Mouse (Mus musculus) neural tube, embryonic 13.5 days (tissue): ENCODE results near the gene Cenpx. TPM values are rescaled to one million over a fixed set of nuclear protein-coding genes. Genes with fewer than 3 reads are reported as not detected.
A peak's percentile ranks its signal among the peaks of the same experiment; 100 is the strongest.

Experiments used
- ATAC-seq: fragments of 200-750 bp; cut with Nextera tagmentation; 2 replicates; pipeline ENCODE4 v1.8.0; 2017; ENCODE audit warnings: low read depth, mild to moderate bottlenecking, moderate TSS enrichment, moderate library complexity
- H3K27ac ChIP-seq: fragments of 300-500 bp; sonication (generic); replicated peaks from 2 replicates; pipeline ENCODE4 v1.5.1; 2015; ENCODE audit warnings: moderate library complexity, mild to moderate bottlenecking, inconsistent platforms
- H3K27me3 ChIP-seq: fragments of 300-500 bp; sonication (generic); 2 replicates; pipeline ENCODE4 v1.6.1; 2015; ENCODE audit warnings: mild to moderate bottlenecking, inconsistent platforms
- H3K36me3 ChIP-seq: fragments of 300-500 bp; sonication (generic); 2 replicates; pipeline ENCODE4 v1.6.1; 2015; ENCODE audit warnings: mild to moderate bottlenecking, inconsistent platforms
- H3K4me1 ChIP-seq: fragments of 300-500 bp; sonication (generic); replicated peaks from 2 replicates; pipeline ENCODE4 v1.6.1; 2015; ENCODE audit warnings: inconsistent platforms
- H3K4me2 ChIP-seq: fragments of 300-500 bp; sonication (generic); 2 replicates; pipeline ENCODE4 v1.6.1; 2015; ENCODE audit warnings: inconsistent platforms, mild to moderate bottlenecking, moderate library complexity
- H3K4me3 ChIP-seq: fragments of 300-500 bp; sonication (generic); 2 replicates; pipeline ENCODE4 v1.5.1; 2015; ENCODE audit warnings: mild to moderate bottlenecking, inconsistent platforms
- H3K9ac ChIP-seq: fragments of 300-500 bp; sonication (generic); 2 replicates; pipeline ENCODE4 v1.6.1; 2015; ENCODE audit warnings: moderate library complexity, mild to moderate bottlenecking, inconsistent platforms
- H3K9me3 ChIP-seq: fragments of 300-500 bp; sonication (generic); 2 replicates; pipeline ENCODE4 v1.6.1; 2016; ENCODE audit warnings: inconsistent platforms
- WGBS: fragments of 180-500 bp; shearing (Covaris S2); methylation state at CpG from one replicate; pipeline ENCODE4 v1.1.7; 2015; 5-methylcytosine and 5-hydroxymethylcytosine counted together
- polyA plus RNA-seq: library from polyadenylated mRNA; unstranded; fragments of >200 nt; fragmentation: Nextera tagmentation; extraction: Ambion mirVana; gene quantifications from 2 replicates; pipeline ENCODE4 v1.2.1, GENCODE M21; 2015

The Cenpx gene
- polyA plus RNA-seq, 1 experiment from 2014 or later: 101 TPM

GRCm38 (mm10) chr11:120663714-120664113, 49.8 kb downstream of the Cenpx start:
- no peaks in the 10 kb centered on the region for H3K36me3 ChIP-seq
- no peak overlapping the region for H3K4me3 ChIP-seq
- H3K27ac ChIP-seq: no peak overlapping the region
- 70% methylated on average over 5 of the region's 5 CpGs for WGBS
- no peak overlapping the region for H3K4me2 ChIP-seq
- peaks cover 57% of the 10 kb centered on the region for H3K27me3 ChIP-seq
- ATAC-seq: no peak
- H3K9me3 ChIP-seq: no peaks in the 10 kb centered on the region
- peaks cover 39% of the 10 kb centered on the region for H3K4me1 ChIP-seq
- no peak overlapping the region for H3K9ac ChIP-seq

- 75% methylated on average over 6 of the region's 6 CpGs for WGBS
- Histone ChIP-seq H3K27me3 (peaks cover 66% of the 10 kb centered on the region), H3K9me3 (no peaks in the 10 kb centered on the region)
These were observed 50.8 kb downstream of the Cenpx start for GRCm38 (mm10) chr11:120662759-120663158.

GRCm38 (mm10) chr11:120661076-120661460, 52.5 kb downstream of the Cenpx start, which contains the start of gene Notum:
Gene Notum (minus strand): TSS chr11:120661175.
- WGBS: under 1% methylated on average over 35 of the region's 35 CpGs
- Histone ChIP-seq H3K9ac (peak within 1 kb of the TSS; percentile 55), H3K27me3 (peaks cover 82% of the 10 kb centered on the region)

More at GRCm38 (mm10) chr11:120662759-120663158, 50.8 kb downstream of the Cenpx start:
- Histone ChIP-seq H3K4me1 (peaks cover 39% of the 10 kb centered on the region), H3K27ac (no peak overlapping the region), H3K9ac (no peak overlapping the region), H3K4me3 (no peak overlapping the region), H3K36me3 (no peaks in the 10 kb centered on the region), H3K4me2 (no peak overlapping the region)
- ATAC-seq: no peak

More at GRCm38 (mm10) chr11:120661076-120661460, 52.5 kb downstream of the Cenpx start, which contains the start of gene Notum:
- Histone ChIP-seq H3K9me3 (no peaks in the 10 kb centered on the region), H3K4me2 (peak within 1 kb of the TSS; percentile 60), H3K4me3 (peak within 1 kb of the TSS; percentile 40), H3K27ac (no peak within 1 kb of the TSS), H3K4me1 (peaks cover 31% of the 10 kb centered on the region), H3K36me3 (no peaks in the 10 kb centered on the region)
- ATAC-seq: no peak

Other genes with a start within 250 kb of the Cenpx start
- gene Arl16, start 246.1 kb downstream of the Cenpx start, polyA plus RNA-seq: 64.8 and 70.8 TPM in 2 replicates
- gene Mrpl12, start 229.1 kb downstream of the Cenpx start, polyA plus RNA-seq: 123 and 124 TPM in 2 replicates
- gene Slc25a10, start 221.9 kb downstream of the Cenpx start, polyA plus RNA-seq: 29.3 and 31.1 TPM in 2 replicates
- gene Gcgr, start 183.0 kb downstream of the Cenpx start, polyA plus RNA-seq: 0.20 and 0.28 TPM in 2 replicates
- gene Mcrip1, start 164.0 kb downstream of the Cenpx start, polyA plus RNA-seq: 201 and 236 TPM in 2 replicates
- gene Ppp1r27, start 162.6 kb downstream of the Cenpx start, polyA plus RNA-seq: not detected in 2 replicates
- 329 and 382 TPM in 2 replicates for gene P4hb, start 140.5 kb downstream of the Cenpx start, polyA plus RNA-seq
- gene Arhgdia, start 132.1 kb downstream of the Cenpx start, polyA plus RNA-seq: 529 and 543 TPM in 2 replicates
- 292 and 326 TPM in 2 replicates for gene Alyref, start 115.4 kb downstream of the Cenpx start, polyA plus RNA-seq
- gene Anapc11, start 115.3 kb downstream of the Cenpx start, polyA plus RNA-seq: 175 and 192 TPM in 2 replicates
- gene Npb, start 105.3 kb downstream of the Cenpx start, polyA plus RNA-seq: 0.81 TPM in 1 of 2 replicates, not detected in the other
- gene Pcyt2, start 95.8 kb downstream of the Cenpx start, polyA plus RNA-seq: 167 and 175 TPM in 2 replicates
- 52.0 and 55.2 TPM in 2 replicates for gene Sirt7, start 88.5 kb downstream of the Cenpx start, polyA plus RNA-seq
- gene Mafg, start 80.1 kb downstream of the Cenpx start, polyA plus RNA-seq: 35.5 and 36.0 TPM in 2 replicates
- 24.7 and 24.8 TPM in 2 replicates for gene Pycr1, start 70.0 kb downstream of the Cenpx start, polyA plus RNA-seq
- gene Myadml2, start 65.6 kb downstream of the Cenpx start, polyA plus RNA-seq: 0.66 and 1.7 TPM in 2 replicates
- gene Notum, start 52.6 kb downstream of the Cenpx start, polyA plus RNA-seq: 2.5 and 2.7 TPM in 2 replicates
- gene Aspscr1, start 40.8 kb downstream of the Cenpx start, polyA plus RNA-seq: 131 and 141 TPM in 2 replicates
- gene Lrrc45, start 187 bp upstream of the Cenpx start, polyA plus RNA-seq: 64.4 and 66.0 TPM in 2 replicates
- 235 and 267 TPM in 2 replicates for gene Rac3, start 7.7 kb upstream of the Cenpx start, polyA plus RNA-seq
- gene Dcxr, start 13.5 kb upstream of the Cenpx start, polyA plus RNA-seq: 10.6 and 13.0 TPM in 2 replicates
- gene Cbr2, start 18.4 kb upstream of the Cenpx start, polyA plus RNA-seq: 0.99 and 1.2 TPM in 2 replicates
- gene Hmga1b, start 49.1 kb upstream of the Cenpx start, polyA plus RNA-seq: 2.4 and 2.5 TPM in 2 replicates
- 89.7 and 105 TPM in 2 replicates for gene Rfng, start 70.5 kb upstream of the Cenpx start, polyA plus RNA-seq
- 243 and 255 TPM in 2 replicates for gene Gps1, start 70.5 kb upstream of the Cenpx start, polyA plus RNA-seq
- gene Dus1l, start 82.7 kb upstream of the Cenpx start, polyA plus RNA-seq: 39.8 and 49.0 TPM in 2 replicates
- 63.8 and 67.4 TPM in 2 replicates for gene Fasn, start 110.8 kb upstream of the Cenpx start, polyA plus RNA-seq
- 3.9 and 4.2 TPM in 2 replicates for gene Ccdc57, start 219.1 kb upstream of the Cenpx start, polyA plus RNA-seq
- gene Slc16a3, start 234.7 kb upstream of the Cenpx start, polyA plus RNA-seq: 12.7 and 16.8 TPM in 2 replicates